Mouse (Mus musculus) kidney, adult 2 months (tissue): ENCODE measurements around the gene Fis1. TPM values are rescaled to one million over a fixed set of nuclear protein-coding genes. Genes with fewer than 3 reads are reported as not detected.
A peak's percentile ranks its signal among the peaks of the same experiment; 100 is the strongest.

ENCODE experiments used
- DNase-seq: peaks from one replicate; pipeline ENCODE4 v3.0.0; 2021
- H3K27ac ChIP-seq: fragments of 200-500 bp; 2 replicates; pipeline ENCODE4 v1.5.1; 2012; ENCODE audit warnings: low read depth, low read length, control low read depth, inconsistent platforms; ENCODE audit not compliant: insufficient read depth
- H3K27me3 ChIP-seq: fragments of 200-500 bp; replicated peaks from 2 replicates; pipeline ENCODE4 v1.6.1; 2012; ENCODE audit warnings: mild to moderate bottlenecking, moderate library complexity, low read length, inconsistent platforms; ENCODE audit not compliant: control insufficient read depth, insufficient read depth
- H3K36me3 ChIP-seq: fragments of 200-500 bp; 2 replicates; pipeline ENCODE4 v1.6.1; 2012; ENCODE audit warnings: mild to moderate bottlenecking, moderate library complexity, low read length, inconsistent platforms; ENCODE audit not compliant: control insufficient read depth, insufficient read depth
- H3K4me1 ChIP-seq: fragments of 200-500 bp; 2 replicates; pipeline ENCODE4 v1.6.1; 2011; ENCODE audit warnings: low read length; ENCODE audit not compliant: control insufficient read depth, insufficient read depth
- H3K4me3 ChIP-seq: fragments of 200-500 bp; 2 replicates; pipeline ENCODE4 v1.5.1; 2011; ENCODE audit warnings: mild to moderate bottlenecking, low read depth, low read length, control low read depth; ENCODE audit not compliant: insufficient read depth
- CTCF ChIP-seq: fragments of 200-500 bp; conservative IDR thresholded peaks from 2 replicates; pipeline ENCODE4 v1.5.1; 2011; ENCODE audit warnings: low read depth, mild to moderate bottlenecking, control low read depth, low read length, moderate library complexity, mixed read lengths; ENCODE audit not compliant: insufficient read depth, insufficient read length
- POLR2A ChIP-seq: fragments of 200-500 bp; IDR thresholded peaks from one replicate; pipeline ENCODE4 v1.6.1; 2011; ENCODE audit warnings: low read depth, low read length, control low read depth
- WGBS: fragments of 180-500 bp; shearing (Covaris S2); methylation state at CpG from one replicate; pipeline ENCODE4 v1.1.7; 2018; 5-methylcytosine and 5-hydroxymethylcytosine counted together
- polyA plus RNA-seq: library from polyadenylated mRNA; depleted of rRNA; stranded (reverse); fragments of >200 nt; gene quantifications from 2 replicates; pipeline ENCODE4 v1.2.3, GENCODE M21; 2012

The Fis1 gene
- polyA plus RNA-seq, 1 experiment, result 313 TPM

DNA sequence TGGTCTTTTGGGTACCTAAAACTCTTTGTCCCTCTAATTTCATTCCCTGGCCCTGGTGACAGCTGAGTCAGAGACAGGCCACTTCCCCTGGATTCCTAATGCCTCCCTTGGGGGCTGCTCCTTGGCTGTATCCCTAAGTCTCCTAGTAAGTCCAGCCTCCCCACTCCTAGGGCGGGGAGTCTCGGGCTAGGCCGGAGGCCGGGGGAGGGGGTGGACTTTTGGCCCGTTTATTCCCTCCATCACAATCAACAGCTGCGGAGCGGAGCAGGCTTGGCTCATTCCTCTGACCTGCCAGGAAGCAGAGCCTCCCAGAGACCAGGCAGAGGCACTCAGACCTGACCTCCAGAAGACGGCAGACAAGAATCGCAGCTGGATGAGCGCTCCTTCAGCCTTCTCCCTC lies 14.5 kb downstream of the Fis1 start:
- Histone ChIP-seq H3K4me1 (peaks cover 32% of the 10 kb centered on the region), H3K36me3 (no peaks in the 10 kb centered on the region; the same call in 1 of the 2 replicates), H3K4me3 (peak overlapping the region; percentile 58), H3K27me3 (no peaks in the 10 kb centered on the region), H3K27ac (peak overlapping the region; percentile 89)
- DNase-seq, result peak; percentile 94
- 17% methylated on average over 10 of the region's 10 CpGs for WGBS
- TF ChIP-seq POLR2A (peak; percentile 32), CTCF (no peak)

DNA sequence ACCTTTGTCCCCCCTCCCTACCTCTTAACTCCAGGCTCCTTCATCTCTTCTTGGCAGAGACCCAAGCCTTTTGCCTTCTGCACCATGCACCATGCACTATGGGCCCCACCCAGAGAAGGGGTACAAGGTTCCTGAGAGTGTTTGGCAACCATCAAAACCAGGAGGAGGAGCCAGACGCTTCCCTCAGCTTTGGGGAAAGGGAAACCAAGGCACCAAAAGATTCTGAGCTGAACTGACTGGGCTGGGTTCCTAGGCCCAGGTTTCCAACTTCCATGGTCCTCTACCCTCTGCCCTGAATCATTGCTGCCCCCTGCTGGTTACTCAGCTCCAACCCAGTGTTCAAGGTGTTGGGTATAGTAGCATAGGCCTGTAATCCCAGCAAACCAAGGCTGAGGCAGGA lies 17.6 kb downstream of the Fis1 start:
- DNase-seq, result peak; percentile 86
- Histone ChIP-seq H3K4me1 (peaks cover 17% of the 10 kb centered on the region), H3K4me3 (no peak overlapping the region), H3K27ac (no peak overlapping the region), H3K36me3 (no peaks in the 10 kb centered on the region; the same call in 1 of the 2 replicates), H3K27me3 (no peaks in the 10 kb centered on the region)
- WGBS, result 48% methylated on average over 1 of the region's 1 CpGs
- TF ChIP-seq CTCF (peak; percentile 95), POLR2A (no peak)

DNA sequence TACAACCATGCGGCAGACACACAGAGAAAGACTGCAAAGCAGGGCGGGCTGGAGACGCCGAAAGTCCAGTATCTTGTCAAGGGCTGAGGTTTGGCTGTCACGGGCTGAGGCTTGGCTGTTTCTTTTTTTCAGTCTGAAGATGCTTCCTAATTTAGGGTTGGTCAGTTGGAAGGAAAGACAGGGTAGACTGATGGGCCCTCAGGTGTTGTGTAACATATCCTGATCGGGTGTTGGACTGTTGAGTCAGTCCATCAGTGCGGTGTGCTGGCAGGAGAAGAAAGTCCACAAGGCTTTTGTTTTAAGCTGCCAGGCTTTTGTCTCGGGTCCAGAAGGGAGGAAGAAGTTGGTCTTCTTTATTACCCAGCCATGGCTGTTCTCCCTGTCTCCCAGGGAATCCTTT lies 20.6 kb downstream of the Fis1 start:
- Histone ChIP-seq H3K27me3 (no peaks in the 10 kb centered on the region), H3K27ac (no peak overlapping the region), H3K4me3 (no peak overlapping the region), H3K4me1 (no peaks in the 10 kb centered on the region), H3K36me3 (no peaks in the 10 kb centered on the region)
- WGBS, result 63% methylated on average over 8 of the region's 8 CpGs
- no peak for DNase-seq
- TF ChIP-seq POLR2A (no peak), CTCF (no peak)

DNA sequence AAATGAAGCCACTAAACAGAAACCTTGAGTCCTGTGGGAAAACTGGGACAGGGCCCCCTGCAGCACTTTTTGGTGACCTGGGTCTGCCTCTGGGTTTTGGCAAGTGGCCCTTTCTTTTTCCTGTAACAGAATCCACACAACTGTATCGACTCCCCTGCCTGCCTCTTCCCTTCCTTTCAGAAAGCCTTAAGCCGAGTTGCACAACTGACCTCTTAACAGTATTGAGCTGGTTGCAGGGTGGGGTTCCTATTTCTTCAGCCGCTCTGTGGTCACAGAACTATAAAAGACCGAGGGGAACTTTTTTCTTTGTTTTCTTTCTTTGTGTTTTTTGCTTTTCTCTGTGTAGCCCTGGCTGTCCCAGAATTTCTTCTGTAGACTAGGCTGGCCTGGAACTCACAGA lies 24.7 kb downstream of the Fis1 start:
- no peaks in the 10 kb centered on the region for H3K4me1 ChIP-seq
- H3K27ac ChIP-seq, result no peak overlapping the region
- H3K27me3 ChIP-seq, result no peaks in the 10 kb centered on the region
- no peak overlapping the region for H3K4me3 ChIP-seq
- TF ChIP-seq POLR2A, result no peak
- no peak for TF ChIP-seq CTCF
- H3K36me3 ChIP-seq, result no peaks in the 10 kb centered on the region
- whole genome bisulfite sequencing, result 45% methylated on average over 4 of the region's 4 CpGs
- no peak for DNase-seq

DNA sequence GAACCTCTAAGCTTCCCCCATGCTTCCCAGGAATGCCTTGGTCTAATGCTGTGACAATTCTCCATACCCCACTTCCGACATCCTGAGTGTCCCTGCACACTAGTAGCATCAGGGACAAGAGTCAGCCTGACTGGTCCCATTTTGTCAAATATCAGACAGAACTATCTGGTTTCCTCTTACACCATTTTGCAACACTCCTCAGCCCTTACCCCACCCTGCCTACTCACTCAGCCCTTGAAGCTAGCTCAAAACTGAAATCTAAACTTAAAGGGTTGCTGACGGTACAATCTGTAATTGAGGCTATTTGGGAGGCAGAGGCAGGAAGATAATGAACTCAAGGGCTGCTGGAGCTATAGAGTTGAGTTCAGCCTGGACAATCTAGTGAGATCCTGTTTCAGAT lies 26.7 kb downstream of the Fis1 start:
- H3K4me1 ChIP-seq, result no peaks in the 10 kb centered on the region
- no peak for DNase-seq
- no peaks in the 10 kb centered on the region for H3K27me3 ChIP-seq
- no peak for TF ChIP-seq CTCF
- no peak for TF ChIP-seq POLR2A
- no peak overlapping the region for H3K4me3 ChIP-seq
- 86% methylated on average over 2 of the region's 2 CpGs for WGBS
- no peak overlapping the region for H3K27ac ChIP-seq
- no peaks in the 10 kb centered on the region for H3K36me3 ChIP-seq

DNA sequence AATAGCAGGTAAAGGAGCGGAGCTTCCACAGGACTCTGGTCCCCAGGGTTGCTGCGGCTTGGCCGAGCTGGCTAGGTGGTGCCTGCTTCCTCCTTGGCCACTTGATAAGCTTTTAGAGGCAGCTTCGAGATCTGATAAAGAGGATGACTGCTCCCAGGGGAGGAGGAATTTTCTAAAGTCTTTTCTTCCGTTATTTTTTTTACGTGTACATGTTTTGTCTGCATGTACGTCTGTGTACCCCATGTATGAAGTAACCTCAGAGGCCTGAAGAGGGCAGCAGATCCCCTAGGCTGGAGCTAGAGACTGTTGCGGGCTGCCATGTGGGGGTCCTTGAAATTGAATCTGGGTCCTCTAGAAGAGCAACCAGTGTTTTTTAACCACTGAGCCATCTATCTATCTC lies 27.9 kb downstream of the Fis1 start:
- TF ChIP-seq POLR2A, result no peak
- no peak for TF ChIP-seq CTCF
- H3K27ac ChIP-seq, result no peak overlapping the region
- 87% methylated on average over 8 of the region's 8 CpGs for WGBS
- no peaks in the 10 kb centered on the region for H3K36me3 ChIP-seq
- no peak overlapping the region for H3K4me3 ChIP-seq
- H3K4me1 ChIP-seq, result peaks cover under 1% of the 10 kb centered on the region; the same call in 1 of the 2 replicates
- no peak for DNase-seq
- no peaks in the 10 kb centered on the region for H3K27me3 ChIP-seq

DNA sequence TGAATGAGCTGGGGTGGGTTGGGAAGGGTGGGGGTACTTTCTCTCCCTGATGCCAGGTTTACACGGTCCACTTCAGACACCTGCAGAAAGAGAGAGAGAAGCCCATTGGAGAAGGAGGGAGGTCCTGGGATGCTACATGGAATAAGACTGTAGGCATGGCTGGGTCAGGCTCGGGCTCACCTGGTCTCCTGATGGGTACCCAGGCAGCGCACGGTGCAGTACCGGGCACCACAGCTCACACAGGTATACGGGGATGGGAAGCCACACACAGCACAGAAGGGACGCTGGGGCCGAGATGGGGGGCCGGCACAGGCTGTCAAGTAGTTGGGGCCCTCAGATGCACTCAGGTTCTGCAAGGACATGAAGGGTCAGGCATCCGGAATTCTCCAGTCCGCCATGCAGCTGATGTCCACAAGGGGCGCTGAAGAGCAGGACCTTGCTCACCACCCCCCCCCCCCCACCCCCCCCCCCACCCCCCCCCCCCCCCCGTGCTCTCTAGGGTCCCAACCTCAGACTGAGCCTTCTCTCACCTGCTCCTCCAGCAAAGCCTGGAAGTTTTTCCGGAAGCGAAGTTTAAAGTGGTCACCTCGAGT lies 29.4 kb downstream of the Fis1 start:
- Histone ChIP-seq H3K27me3 (no peaks in the 10 kb centered on the region), H3K4me1 (peaks cover 4% of the 10 kb centered on the region; the same call in 1 of the 2 replicates), H3K4me3 (no peak overlapping the region), H3K36me3 (no peaks in the 10 kb centered on the region), H3K27ac (no peak overlapping the region)
- peak; percentile 47 for DNase-seq
- TF ChIP-seq POLR2A, result no peak
- TF ChIP-seq CTCF, result peak; percentile 57
- 42% methylated on average over 16 of the region's 16 CpGs for WGBS

DNA sequence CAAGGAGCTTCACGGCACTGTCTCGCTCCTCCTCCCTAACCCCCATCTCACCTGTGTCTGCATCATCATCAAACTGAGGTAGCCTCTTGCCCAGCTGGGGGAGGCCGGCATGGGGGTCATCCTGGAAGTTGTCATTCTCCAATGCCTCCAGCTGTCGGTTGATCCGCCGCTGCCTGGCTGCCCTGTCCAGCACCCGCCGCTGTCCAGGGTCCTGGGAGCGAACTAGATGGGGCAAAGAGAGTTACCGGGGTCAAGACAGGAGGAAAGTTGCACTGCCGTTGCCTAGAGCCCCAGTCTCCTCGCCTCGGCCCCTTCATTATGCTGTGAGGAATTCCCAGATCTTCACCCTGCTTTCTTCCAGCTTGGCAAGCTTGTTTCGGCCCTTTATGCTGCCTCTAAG lies 31.8 kb downstream of the Fis1 start:
- Histone ChIP-seq H3K36me3 (no peaks in the 10 kb centered on the region), H3K27me3 (no peaks in the 10 kb centered on the region), H3K4me3 (no peak overlapping the region), H3K4me1 (peaks cover 4% of the 10 kb centered on the region; the same call in 1 of the 2 replicates), H3K27ac (no peak overlapping the region)
- DNase-seq, result no peak
- TF ChIP-seq POLR2A (no peak), CTCF (no peak)
- WGBS, result 54% methylated on average over 14 of the region's 14 CpGs
